Mouse (Mus musculus) spleen, postnatal 10 days (tissue): ENCODE data around the gene Rftn1.
A peak's percentile ranks its signal among the peaks of the same experiment; 100 is the strongest.

ENCODE experiments used
- DNase-seq, 2 experiments: peaks; one replicate each; pipeline ENCODE4 v3.0.0; 2021 to 2022; ENCODE audit warnings: low spot score in 2 of 2

Rftn1 gene

GRCm38 (mm10) chr17:49983478-49983877 lies 207.0 kb downstream of the Rftn1 start:
- DNase-seq: no peak

DNA sequence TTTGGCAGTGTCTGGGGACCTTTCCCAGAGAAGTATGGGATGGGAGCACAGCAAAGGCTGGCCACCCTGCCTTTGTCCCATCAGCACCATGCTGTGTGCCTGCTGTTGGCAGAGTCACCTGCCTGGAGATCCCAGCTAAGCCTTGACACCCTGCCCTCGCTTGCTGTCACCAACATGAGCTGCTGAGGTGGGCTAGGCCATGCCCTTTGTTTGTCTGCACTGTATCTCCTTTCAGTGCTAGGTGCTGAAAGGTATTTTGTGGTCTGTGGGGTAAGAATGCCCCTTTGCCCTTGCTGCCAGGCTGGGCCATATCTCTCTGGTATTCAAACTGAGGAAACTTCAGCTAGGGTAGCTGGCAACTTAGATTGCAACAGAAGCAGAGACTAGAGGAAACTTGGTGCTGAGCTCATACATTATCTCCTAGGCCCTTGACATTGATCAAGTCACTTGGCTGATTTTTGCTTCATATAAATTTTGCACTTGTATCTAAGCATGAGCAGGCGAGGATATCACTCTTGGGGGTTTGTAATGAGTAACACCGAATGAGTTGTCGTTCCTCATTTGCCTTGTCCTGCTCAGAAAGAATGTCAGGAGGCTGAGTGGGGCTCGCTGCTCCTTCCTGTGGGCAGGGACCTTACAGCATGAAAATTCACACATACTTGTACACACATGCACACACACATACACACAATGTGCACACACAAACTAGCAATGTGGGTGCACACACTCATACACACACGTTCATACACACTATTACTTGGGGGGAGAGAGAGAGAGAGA lies 207.7 kb downstream of the Rftn1 start:
- no peak for DNase-seq

DNA sequence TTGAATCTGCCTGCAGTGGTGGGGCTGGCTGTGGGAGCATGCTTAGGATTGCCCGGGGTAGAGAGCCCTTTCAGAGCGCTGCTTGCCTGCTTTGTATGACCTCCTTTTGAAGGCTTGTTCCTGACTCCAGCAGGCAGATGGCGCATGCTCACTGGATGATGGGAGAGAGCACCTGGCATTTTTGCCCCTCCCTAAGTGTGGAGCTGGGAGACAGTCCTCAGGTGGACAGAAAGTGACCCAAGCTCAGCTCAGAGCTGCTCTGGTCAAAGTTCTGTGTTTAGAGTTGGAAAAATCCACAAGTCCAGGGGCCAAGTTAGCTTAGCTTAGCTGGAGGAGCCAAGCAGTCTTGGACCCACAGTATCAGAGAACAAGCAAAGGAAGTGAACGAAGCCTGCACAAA lies 208.9 kb downstream of the Rftn1 start:
- DNase-seq: no peak

DNA sequence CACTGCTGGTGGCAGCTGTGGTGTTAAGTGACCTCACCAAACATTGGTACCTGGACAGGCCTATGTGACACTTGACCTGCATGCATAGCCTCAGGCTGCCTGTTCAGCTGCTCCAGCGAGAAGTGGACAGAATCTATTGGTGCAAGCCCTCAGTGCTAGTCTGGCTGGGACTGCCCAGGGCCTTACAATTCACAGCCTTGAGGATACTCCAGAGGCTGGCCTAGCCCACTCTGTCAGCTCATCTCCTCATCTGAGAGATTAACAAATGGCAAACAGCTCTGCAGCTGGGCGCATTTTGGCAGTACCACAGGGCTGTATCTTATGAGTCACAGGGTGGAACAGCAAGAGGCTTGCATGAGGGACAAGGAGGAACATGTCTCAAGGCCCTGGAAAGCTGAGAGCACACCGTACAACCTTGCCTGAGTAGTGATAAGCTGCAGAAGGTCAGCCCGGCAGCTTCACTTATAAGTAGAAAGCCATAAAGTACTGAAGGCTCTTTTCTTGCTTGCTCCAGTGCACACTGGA lies 210.7 kb downstream of the Rftn1 start:
- no peak for DNase-seq

DNA sequence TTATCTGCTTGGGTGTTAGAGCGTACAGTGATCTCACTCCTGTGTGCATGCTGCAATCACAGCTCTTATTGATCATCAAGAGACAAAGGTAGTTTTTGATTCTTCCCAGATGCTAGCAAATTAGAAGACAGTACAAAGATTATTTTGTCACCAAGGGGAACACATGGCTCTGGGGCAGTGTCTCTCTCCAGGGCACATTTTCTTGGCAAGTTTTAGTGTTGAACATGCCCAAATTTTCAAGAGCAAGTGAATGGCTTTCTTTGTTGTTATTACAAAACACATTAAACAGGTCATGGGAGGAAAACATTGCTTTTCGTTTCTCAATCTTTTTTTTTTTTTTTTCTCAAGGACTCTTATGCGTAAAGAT lies 213.1 kb downstream of the Rftn1 start:
- DNase-seq: no peak

DNA sequence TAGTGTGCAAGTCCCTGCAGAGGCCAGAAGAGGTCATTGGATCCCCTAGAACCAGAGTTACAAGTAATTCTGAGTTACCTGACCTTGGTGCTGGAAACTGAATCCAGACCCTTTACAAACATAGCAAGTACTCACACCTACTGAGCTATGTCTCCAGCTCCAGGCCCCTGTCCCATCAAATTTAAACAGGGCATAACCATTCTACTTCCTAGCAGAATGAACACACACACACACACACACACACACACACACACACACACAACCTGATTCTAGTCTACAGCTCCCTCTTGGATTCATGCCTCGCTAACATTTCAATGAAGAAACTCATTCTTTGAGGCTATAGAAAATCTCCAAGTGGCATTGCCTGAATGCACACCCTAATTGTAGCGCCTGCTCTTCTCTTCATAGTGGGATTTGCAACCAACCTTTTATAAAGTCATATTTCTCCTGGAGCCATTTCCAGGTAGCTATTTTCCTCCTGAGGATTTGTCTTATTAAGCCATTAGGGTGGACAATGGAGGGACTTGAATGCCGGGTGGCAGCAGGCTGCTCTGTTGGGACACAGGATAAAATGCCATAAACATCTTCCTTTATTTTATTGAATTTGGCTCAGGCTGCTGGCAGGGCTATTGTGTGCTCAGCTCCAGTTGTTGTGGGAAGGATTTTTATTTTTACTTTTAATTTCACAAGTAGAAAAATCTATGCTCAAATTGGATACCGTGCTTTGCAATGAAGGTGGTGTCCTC lies 213.6 kb downstream of the Rftn1 start:
- DNase-seq: no peak

DNA sequence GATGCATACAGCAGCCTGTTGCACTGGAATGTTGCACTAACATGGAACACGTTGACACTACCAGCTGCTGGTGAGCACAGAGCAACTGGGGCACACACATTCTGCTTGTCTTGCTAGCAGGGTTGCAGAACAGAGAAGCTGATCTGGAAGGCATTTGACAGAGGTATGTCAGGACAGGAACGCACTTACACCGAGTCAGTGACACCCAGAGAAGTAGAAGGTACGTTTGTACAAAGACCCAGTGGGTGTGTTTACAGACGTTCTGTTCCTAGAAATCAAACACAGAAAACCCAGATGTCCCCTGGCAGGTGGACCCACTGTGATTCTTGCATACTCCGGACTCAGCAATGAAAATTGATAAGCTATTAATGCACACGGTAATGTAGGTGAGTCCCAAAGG lies 215.0 kb downstream of the Rftn1 start:
- DNase-seq: no peak

GRCm38 (mm10) chr17:49974996-49975395 lies 215.5 kb downstream of the Rftn1 start:
- DNase-seq: no peak

GRCm38 (mm10) chr17:49972164-49972563 lies 218.3 kb downstream of the Rftn1 start:
- no peak for DNase-seq

- no peak for DNase-seq
Measured at GRCm38 (mm10) chr17:49971057-49971456, 219.4 kb downstream of the Rftn1 start.

- peak; percentile 32 to 79 for DNase-seq
Measured at GRCm38 (mm10) chr17:49968467-49969207, 221.8 kb downstream of the Rftn1 start.

- no peak for DNase-seq
Measured at GRCm38 (mm10) chr17:49965846-49966762, 224.4 kb downstream of the Rftn1 start.

DNA sequence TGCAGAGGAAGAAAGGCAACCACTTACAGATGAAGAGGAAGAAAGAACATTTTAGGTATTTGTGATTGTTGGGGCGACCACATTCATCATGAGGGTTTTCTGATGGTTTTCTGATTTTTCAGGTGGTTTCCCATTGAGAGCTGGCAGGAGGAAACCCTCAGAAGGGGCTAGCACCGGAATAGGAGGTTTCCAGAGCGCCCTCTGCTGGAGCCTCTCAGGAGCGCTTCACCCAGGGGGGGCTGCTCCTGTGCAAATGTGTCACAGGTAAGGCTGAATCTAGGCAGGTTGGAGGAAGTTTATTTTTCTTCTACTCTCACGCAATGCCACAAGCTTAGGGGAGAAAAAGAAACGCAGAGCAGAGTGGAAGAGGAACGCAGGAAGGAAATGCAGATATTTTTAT lies 225.4 kb downstream of the Rftn1 start:
- peak in 1 of 2 experiments; percentile 46 for DNase-seq

GRCm38 (mm10) chr17:49964471-49964870 lies 226.0 kb downstream of the Rftn1 start:
- no peak for DNase-seq

DNA sequence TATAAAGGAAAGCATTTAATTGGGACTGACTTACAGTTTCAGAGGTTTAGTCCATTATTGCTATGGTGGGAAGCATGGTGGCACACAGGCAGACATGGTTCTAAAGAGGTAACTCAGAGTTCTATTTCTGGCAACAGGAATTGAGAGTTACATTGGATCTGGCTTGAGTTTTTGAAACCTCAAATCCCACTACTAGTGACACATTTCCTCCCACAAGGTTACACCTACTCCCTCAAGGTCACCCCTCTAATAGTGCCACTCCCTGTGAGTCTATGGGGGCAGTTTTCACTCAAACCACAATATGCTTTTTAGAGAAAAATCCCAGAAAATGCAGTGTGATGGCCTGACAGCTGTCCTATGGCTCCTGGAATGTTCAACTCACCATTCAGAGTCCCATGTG lies 231.5 kb downstream of the Rftn1 start:
- no peak for DNase-seq

GRCm38 (mm10) chr17:49951856-49952607 lies 238.4 kb downstream of the Rftn1 start:
- no peak for DNase-seq

DNA sequence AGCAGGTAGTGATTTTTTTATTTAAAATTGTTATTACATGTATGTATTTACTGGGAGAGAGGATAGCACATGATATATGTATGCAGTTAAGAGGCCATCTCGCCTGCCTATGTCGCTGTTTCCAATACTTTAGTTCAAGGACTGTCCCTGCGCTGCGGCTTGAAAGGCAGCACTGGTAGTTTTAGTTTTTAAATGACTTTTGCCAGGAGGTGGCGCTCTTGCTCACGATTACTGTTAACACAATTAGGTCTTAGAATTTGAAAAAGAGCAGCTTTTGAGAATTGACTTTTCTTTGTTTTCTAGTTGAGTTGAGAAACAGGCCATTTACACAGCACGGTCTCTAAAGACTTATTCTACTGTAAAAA lies 239.0 kb downstream of the Rftn1 start:
- DNase-seq: peak; percentile 75 to 90

DNA sequence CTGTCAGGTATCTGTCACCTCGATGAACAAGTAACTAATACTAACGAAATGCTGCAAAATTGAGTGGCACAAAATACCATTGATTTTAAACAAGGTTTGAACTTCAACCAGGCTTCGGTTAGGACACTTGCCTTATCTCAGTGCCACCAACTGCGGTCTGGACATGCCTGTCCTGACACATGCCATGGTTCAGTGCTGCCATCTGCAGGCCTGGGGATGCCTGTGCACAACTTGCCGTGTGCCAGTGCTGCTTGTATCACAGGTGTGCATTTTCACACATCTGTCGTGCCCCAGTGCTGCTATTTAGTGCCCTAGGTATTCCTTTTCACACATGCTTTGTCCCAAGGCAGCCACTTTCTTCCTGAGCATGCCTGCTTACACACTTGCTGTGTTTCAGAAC lies 247.8 kb downstream of the Rftn1 start:
- DNase-seq: peak in 1 of 2 experiments; percentile 54
